24 mouse cellular contexts compared by ENCODE assay signal in genomic region chr17:5834798-5835328, GRCm38 (mm10). TPM values are rescaled to one million over a fixed set of nuclear protein-coding genes. Genes with fewer than 3 reads are reported as not detected.
A peak's percentile ranks its signal among the peaks of the same experiment; 100 is the strongest.
DNase-seq lines count a peak whose midpoint lies in the region; ATAC-seq and TF ChIP-seq lines count a peak whose summit lies in the region.
"Had no signal": no experiment of that assay in that cellular context is flagged by ENCODE, and none has a peak within 500 bp of the region (broad histone marks: within the 10 kb centered on the region; RNA-seq: fewer than 3 reads in every experiment).

No protein-coding gene starts in this region.

- H3K9ac ChIP-seq in heart, embryonic 12.5 days, result no peak overlapping the region
- no peak overlapping the region for H3K9ac ChIP-seq in kidney, embryonic 16.5 days (replicated peaks; ENCODE audit: low read length)
- H3K9ac ChIP-seq: embryonic facial prominence, embryonic 13.5 days; forebrain, embryonic 12.5 days; forebrain, embryonic 15.5 days; hindbrain, embryonic 12.5 days; hindbrain, embryonic 15.5 days had no signal

- H3K27ac ChIP-seq in heart, embryonic 12.5 days (ENCODE audit: poor library complexity, severe bottlenecking), result no peak overlapping the region
- no peak overlapping the region for H3K27ac ChIP-seq in kidney, embryonic 16.5 days (ENCODE audit: low read length)
- H3K27ac ChIP-seq: embryonic facial prominence, embryonic 10.5 days; embryonic facial prominence, embryonic 13.5 days; forebrain, embryonic 12.5 days; forebrain, embryonic 15.5 days; gastrocnemius, adult 2 months; heart, embryonic 10.5 days; hindbrain, embryonic 12.5 days; hindbrain, embryonic 15.5 days had no signal

- H3K4me2 ChIP-seq in heart, embryonic 12.5 days, result no peak overlapping the region
- no peak overlapping the region for H3K4me2 ChIP-seq in kidney, embryonic 16.5 days (replicated peaks; ENCODE audit: low read depth, low read length)
- H3K4me2 ChIP-seq: embryonic facial prominence, embryonic 13.5 days; forebrain, embryonic 12.5 days; forebrain, embryonic 15.5 days; hindbrain, embryonic 12.5 days; hindbrain, embryonic 15.5 days had no signal

- 0 out of 2 replicates have a peak, but pooled peaks have one; percentile 29 for ATAC-seq in heart, embryonic 12.5 days (ENCODE audit: insufficient number of reproducible peaks, low FRiP score)
- peak; percentile 70 for ATAC-seq in kidney, embryonic 16.5 days (ENCODE audit: low FRiP score, low TSS enrichment)
- ATAC-seq in cerebellum, adult (ENCODE audit: insufficient number of reproducible peaks, low FRiP score, low TSS enrichment), result no peak
- ATAC-seq: CD4-positive, CD25-positive, alpha-beta regulatory T cell, adult 4 months; forebrain, embryonic 15.5 days had no signal

- no peaks in the 10 kb centered on the region for H3K27me3 ChIP-seq in heart, embryonic 12.5 days (replicated peaks)
- H3K27me3 ChIP-seq in kidney, embryonic 16.5 days (ENCODE audit: insufficient read depth, low read length), result no peaks in the 10 kb centered on the region
- H3K27me3 ChIP-seq in C2C12 (ENCODE audit: control insufficient read depth, insufficient read depth, insufficient read length), result no peaks in the 10 kb centered on the region
- H3K27me3 ChIP-seq: embryonic facial prominence, embryonic 13.5 days; forebrain, embryonic 12.5 days; forebrain, embryonic 15.5 days; hindbrain, embryonic 12.5 days; hindbrain, embryonic 15.5 days had no signal

- H3ac ChIP-seq in C2C12 (ENCODE audit: control insufficient read depth, insufficient read length, low read depth), result no peak overlapping the region

- H3K4me3 ChIP-seq in heart, embryonic 12.5 days, result no peak overlapping the region
- H3K4me3 ChIP-seq in kidney, embryonic 16.5 days (ENCODE audit: low read length), result no peak overlapping the region
- H3K4me3 ChIP-seq in C2C12 (ENCODE audit: insufficient read depth, poor library complexity, severe bottlenecking), result no peak overlapping the region
- H3K4me3 ChIP-seq: embryonic facial prominence, embryonic 10.5 days; embryonic facial prominence, embryonic 13.5 days; erythroblast, embryonic 14.5 days; forebrain, embryonic 12.5 days; forebrain, embryonic 15.5 days; gastrocnemius, adult 2 months; heart, embryonic 10.5 days; hindbrain, embryonic 12.5 days; hindbrain, embryonic 15.5 days had no signal

- no peak for DNase-seq in heart, adult 8-10 months (ENCODE audit: low spot score)
- DNase-seq in kidney, adult 11 months, result no peak
- DNase-seq: adrenal gland, adult 2 months; adrenal gland, postnatal 14 days; B cell, adult 2 months; cerebellum, adult 11-12 months; cerebellum, adult 8-10 months; embryo, embryonic 11 days; gastrocnemius, adult 2 months; gastrocnemius, postnatal 14 days; heart, adult 18-20 months had no signal

- WGBS in heart, embryonic 12.5 days, result 56% methylated on average over 3 of the region's 3 CpGs
- 25% methylated on average over 3 of the region's 3 CpGs for WGBS in kidney, embryonic 16.5 days

- H3K9me3 ChIP-seq in heart, embryonic 12.5 days (replicated peaks), result peaks cover 7% of the 10 kb centered on the region; the same call in 1 of the 2 replicates
- H3K9me3 ChIP-seq in kidney, embryonic 16.5 days (ENCODE audit: low read length), result no peaks in the 10 kb centered on the region
- H3K9me3 ChIP-seq: embryonic facial prominence, embryonic 13.5 days; forebrain, embryonic 12.5 days; forebrain, embryonic 15.5 days; heart, embryonic 10.5 days; hindbrain, embryonic 12.5 days; hindbrain, embryonic 15.5 days had no signal

- H3K79me3 ChIP-seq in C2C12 (ENCODE audit: low read depth), result peaks cover 4% of the 10 kb centered on the region

- TF ChIP-seq CTCF in C2C12 (IDR thresholded peaks at IDR 0.05; ENCODE audit: control insufficient read depth, insufficient read depth, insufficient read length), result no peak

- peaks cover 19% of the 10 kb centered on the region for H3K4me1 ChIP-seq in heart, embryonic 12.5 days (replicated peaks)
- peaks cover 2% of the 10 kb centered on the region; the same call in 1 of the 2 replicates for H3K4me1 ChIP-seq in kidney, embryonic 16.5 days (ENCODE audit: insufficient read depth, low read length)
- H3K4me1 ChIP-seq: forebrain, embryonic 15.5 days; hindbrain, embryonic 15.5 days had no signal

- no peaks in the 10 kb centered on the region for H3K36me3 ChIP-seq in heart, embryonic 12.5 days
- no peaks in the 10 kb centered on the region for H3K36me3 ChIP-seq in kidney, embryonic 16.5 days (ENCODE audit: insufficient read depth, low read length)
- H3K36me3 ChIP-seq in C2C12 (ENCODE audit: control insufficient read depth, insufficient read depth), result no peaks in the 10 kb centered on the region
- H3K36me3 ChIP-seq: embryonic facial prominence, embryonic 10.5 days; embryonic facial prominence, embryonic 13.5 days; forebrain, embryonic 12.5 days; forebrain, embryonic 15.5 days; heart, embryonic 10.5 days; hindbrain, embryonic 12.5 days; hindbrain, embryonic 15.5 days had no signal

- peaks cover 9% of the 10 kb centered on the region for H3K79me2 ChIP-seq in C2C12 (ENCODE audit: control insufficient read depth, insufficient read depth)

TF ChIP-seq in C2C12, 6 proteins besides CTCF, POLR2A, EP300 and RAD21:
- TF ChIP-seq MYOD1 (IDR thresholded peaks at IDR 0.05; ENCODE audit: control insufficient read depth, insufficient read length, low read depth) (no peak), MYOG (IDR thresholded peaks at IDR 0.05; ENCODE audit: control insufficient read depth, extremely low read depth, insufficient read length) (no peak), USF1 (IDR thresholded peaks at IDR 0.05; ENCODE audit: low read depth) (peak; percentile 64), MAX (IDR thresholded peaks at IDR 0.05) (no peak), FOSL1 (IDR thresholded peaks at IDR 0.05; ENCODE audit: insufficient read depth, low read length, poor library complexity, severe bottlenecking) (no peak), CEBPB (IDR thresholded peaks at IDR 0.05; ENCODE audit: low read depth) (no peak)
TF ChIP-seq in C2C12: peak in this region for 1.

RNA-seq across cellular contexts. Expression of gene Snx9, which starts 6.3 kb away (rescaled TPM):
- 28.9 and 29.6 TPM in 2 replicates for polyA plus RNA-seq in heart, embryonic 12.5 days (2016; fragmentation: Nextera tagmentation; extraction: Ambion mirVana)
- 10 to 100 TPM; 29.0 to 32.4 (median 30.3) TPM for total RNA-seq in heart, adult 8-10 months (2022)
- polyA plus RNA-seq in kidney, embryonic 16.5 days (2015; fragmentation: Nextera tagmentation; extraction: Ambion mirVana), result 31.9 and 34.0 TPM in 2 replicates
- polyA plus RNA-seq in C2C12 (2012; fragmentation: generic; extraction: Trizol), result 57.5 TPM
